Mouse (Mus musculus) right cerebral cortex, postnatal 14 days (tissue): ENCODE results near the gene Pmvk.
A peak's percentile ranks its signal among the peaks of the same experiment; 100 is the strongest.

Source experiments
- DNase-seq: peaks from one replicate; pipeline ENCODE4 v3.0.0; 2022

Pmvk gene

DNA sequence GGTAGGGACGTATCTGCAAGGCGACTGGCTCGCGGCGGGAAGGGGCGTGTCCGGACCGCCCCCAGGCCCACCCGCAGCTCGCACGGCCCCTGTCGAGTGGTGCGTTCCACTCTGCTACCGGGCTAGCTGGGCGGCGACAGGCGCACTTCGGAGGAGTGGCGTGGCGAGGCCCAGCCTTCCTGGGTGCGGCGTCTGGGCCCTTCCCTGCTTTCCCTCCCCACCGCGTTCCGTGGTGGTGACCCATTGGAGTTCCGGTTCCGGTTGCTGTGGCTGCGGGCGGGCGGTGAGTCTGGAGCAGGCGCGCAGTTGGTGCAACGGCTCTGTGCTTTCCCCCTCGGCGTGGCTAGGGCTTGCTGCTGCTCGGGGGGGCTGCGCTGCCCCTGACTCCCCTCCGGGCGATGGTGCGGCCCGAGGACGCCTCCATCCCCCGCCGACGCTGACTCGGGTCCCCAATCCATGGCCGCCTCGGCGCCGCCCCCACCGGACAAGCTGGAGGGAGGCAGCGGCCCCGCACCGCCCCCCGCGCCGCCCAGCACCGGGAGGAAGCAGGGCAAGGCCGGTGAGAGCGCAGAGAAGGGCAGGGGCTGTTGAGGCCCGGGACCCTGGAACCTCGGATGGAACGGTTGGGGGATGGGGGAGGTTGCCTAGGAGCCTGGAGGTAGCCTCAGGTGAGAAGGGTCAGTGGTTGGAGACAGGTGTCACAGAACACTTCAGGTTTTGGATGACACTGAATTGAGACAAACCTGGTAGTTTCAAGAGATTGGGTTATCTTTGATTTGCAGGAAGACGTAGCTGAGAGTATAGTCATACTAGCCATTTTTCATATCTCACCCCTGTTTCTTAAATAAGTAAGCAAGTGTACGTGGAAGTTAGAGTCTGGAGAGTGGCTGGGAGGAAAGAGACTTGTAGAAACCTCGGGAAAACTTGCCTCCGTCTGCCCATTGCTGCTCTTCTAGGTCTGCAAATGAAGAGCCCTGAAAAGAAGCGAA, 23.9 kb upstream of the Pmvk start, which contains the start of gene Pygo2:
Gene Pygo2, plus strand, starts transcription at position 44 of the 989 bp plus-strand sequence.
- peak; percentile 96 for DNase-seq

- DNase-seq, result no peak
Measured at GRCm38 (mm10) chr3:89432606-89433005, 21.7 kb upstream of the Pmvk start.

- DNase-seq, result no peak
Measured at GRCm38 (mm10) chr3:89434532-89434931, 19.8 kb upstream of the Pmvk start.

DNA sequence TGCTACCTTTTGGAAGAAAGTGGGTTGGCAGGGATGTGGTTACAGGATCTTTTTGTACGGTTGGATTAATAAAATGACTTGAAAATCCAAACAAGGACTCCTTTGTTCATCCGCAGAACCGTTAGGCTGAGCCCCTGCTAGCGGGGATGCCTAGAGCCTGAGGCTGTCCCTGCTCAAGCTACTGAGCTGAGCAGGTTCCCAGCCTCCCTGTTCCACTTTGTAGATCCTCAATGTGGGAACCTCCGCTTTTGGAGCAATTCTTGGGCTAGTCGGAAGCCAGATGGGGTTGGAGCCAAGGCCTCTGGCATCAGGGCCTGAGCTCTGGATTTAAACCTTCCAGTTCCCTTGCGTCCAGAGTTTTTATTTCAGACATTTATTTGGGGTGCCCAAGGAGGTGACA, 19.3 kb upstream of the Pmvk start:
- DNase-seq, result no peak

DNA sequence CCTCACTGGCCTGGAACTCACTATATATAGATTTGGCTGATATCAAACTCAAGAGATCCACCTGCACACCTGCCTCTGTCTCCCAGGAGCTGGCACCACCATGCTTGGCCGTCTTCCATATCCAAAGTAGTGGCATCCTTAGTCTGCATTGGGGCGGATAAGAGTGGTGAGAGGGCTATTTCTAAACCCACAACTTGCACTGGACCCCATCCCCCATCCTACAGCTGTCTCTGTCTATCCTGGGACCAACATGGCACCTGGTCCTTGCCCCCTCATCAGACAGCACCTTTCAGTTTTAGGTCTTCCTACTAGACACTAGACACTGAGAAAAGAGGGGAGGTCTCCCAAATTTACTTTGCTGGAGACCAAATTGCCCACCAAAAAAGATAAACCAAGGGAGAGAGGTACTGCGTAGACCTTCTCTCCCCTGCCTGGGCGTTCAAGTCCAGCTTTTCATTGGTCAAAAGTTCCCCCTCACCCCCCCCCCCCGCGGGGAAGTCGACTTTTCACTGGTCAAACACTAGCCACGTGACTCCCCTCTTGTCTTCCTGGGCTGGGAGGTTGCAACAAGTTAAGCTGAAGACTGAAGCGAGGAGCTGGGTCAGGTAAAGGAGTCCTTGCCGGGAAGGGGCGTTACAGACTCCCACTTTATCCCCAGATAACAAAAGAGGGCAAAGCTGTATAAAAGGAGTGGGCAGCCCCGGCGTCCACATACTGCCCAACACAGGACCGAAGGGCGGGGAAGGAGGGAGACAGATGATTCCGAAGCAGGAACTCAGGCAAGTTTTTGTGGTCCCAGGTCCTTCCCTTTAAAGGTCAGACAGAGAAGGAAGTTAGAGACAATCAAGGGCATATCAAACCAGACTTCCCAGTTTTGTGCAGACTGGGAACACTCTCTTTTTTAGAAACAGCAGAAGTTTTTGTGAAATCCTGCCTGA, 17.9 kb upstream of the Pmvk start, which contains the start of gene Pbxip1:
Gene Pbxip1, plus strand, starts transcription at position 531 of the 938 bp plus-strand sequence.
- DNase-seq, result no peak

- DNase-seq, result no peak
Measured at GRCm38 (mm10) chr3:89437269-89437668, 17.1 kb upstream of the Pmvk start.

DNA sequence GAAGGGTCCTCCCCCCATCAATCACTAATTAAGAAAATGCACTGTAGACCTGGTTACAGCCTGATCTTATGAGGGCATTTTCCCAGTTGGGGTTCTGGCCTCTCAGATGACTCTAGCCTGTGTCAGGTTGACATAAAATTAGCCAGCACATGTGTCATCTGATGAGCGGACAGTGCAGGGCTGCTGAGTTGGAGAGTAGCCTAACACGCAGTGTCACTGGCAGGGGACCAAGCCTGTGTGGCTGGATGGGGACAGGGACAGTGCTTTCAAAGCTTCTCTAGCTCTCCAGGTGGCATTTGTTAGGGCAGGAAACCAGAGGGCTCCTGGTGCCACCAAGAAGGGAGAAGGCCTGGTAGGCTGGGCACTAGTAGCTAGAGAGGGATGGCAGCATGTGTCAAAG, 13.7 kb upstream of the Pmvk start:
- DNase-seq, result no peak

DNA sequence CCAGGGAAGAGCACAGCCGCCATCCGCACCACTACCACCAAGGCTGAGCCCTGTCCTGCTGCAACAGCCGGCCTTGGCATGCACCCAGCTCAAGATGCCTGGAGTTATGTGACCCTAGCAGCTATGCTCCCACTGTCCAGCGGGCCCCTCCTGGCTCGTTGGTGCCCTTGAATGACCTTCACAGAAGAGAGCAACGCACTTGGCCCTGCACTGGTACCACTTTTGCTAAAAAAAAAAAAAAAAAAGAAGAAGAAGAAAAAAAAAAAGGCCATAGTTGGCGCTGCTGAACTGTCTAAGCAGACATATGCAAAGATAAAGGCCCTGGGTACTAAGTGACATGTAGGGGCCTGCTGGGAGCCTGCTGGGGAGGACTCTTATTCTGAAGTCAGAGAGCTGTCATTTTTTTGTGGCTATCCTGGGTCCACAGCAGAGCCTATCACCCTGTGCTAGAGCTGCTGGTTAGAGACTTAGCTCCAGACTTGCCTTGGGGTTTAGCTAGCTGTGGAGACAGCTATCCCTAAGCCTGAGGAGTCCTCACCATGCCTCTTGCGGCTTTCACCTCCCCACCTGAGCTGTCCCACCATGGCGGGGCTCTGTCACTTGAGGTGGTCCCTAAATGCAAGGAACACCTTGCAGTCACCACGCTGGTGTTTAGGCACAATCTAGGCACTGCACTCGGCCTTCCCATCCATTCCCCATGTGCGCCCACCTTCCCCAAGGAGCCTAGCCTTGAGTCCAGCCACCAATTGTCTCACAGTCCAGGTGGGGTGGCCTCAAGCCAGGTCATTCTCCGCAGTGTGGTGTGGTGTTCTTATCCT, 5.4 kb upstream of the Pmvk start:
- no peak for DNase-seq

- peak; percentile 77 for DNase-seq
Measured at GRCm38 (mm10) chr3:89449541-89449940, 4.8 kb upstream of the Pmvk start.

DNA sequence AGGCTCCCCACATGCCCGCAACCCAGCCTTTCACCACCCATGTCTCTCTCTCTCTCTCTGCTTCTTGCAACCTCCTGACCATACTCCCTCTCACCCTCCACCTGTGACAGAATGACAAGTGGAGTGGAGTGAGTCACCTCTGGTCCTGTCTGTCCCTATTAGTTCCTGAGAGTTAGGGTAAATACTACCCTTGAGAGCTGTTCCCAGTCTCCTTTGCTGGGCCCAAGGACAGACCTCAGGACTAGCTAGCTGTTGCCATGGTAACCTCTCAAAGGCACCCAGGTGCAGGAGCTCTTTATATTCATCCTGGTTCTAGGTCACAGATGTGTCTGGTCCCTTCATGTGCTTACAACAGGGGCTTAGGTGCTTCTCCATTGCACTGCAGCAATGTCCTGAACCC, 2.4 kb upstream of the Pmvk start:
- no peak for DNase-seq

GRCm38 (mm10) chr3:89455786-89456285, 1.5 kb downstream of the Pmvk start:
- no peak for DNase-seq

GRCm38 (mm10) chr3:89456726-89457665, 2.7 kb downstream of the Pmvk start:
- peak; percentile 63 for DNase-seq

DNA sequence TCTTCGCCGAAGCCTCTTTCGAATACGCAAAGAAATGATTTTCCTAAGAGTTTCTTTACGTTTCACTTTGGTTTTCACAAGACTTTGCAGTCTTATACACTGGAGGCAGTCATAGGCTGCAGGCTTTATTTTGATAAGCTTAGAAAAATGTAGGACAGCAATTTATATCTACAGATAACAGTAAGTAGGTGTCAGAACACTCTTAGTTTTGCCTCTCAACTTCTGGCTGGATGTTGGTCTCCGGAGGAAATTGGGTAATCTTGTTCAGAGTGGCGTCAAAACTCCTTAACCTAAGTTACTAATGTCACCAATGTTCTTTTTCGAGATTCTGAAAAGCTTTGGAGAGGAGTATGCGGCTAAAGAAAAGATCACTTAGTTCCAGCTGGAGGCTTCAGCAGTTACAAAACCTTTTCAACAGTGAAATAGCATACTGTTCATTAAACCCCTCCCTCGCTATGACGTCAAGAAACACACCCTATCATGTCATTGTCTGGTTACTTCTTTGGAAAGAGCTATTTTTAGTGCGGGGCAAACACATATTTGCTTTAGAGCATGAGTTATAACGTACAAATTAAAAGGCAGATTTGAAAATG, 4.1 kb downstream of the Pmvk start:
- no peak for DNase-seq

DNA sequence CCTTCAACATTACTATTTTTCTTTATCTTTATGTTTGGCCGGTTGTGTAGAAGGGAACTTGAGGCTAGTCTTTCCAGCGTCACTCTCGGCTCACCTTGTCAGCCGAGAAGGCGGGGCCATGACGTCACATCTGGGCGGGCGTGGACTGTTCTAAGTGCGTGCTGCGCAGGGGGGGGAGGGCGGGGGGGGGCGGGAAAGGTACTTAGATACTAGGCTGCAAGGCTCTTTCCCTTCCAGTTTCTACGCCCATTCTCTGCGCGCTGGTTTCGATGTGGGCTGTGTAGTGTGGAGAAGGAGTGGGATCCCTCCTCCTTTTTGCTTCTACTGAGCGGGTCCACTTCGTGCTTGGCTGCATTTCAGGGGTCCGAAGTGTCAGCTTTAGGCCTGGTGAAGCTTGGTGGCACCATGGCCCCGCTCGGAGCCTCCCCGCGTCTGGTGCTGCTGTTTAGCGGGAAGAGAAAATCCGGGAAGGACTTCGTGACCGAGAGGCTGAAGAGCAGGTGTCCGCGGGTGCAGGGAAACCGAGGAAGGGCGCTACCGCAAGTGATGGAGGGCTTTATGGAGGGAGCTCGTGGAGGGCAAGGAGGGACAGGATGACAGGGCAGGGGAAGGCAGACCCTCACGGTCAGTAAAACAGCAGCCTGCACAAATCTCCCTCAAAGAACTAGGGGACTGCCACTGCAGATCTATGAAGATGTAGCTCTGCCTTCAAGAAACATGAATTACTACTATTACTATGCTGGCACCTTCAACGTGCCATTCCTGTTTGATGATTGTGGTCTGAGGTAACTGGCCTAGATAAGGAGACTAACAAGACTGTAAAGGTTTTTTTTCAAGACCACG, 4.8 kb downstream of the Pmvk start:
- peak; percentile 94 for DNase-seq

DNA sequence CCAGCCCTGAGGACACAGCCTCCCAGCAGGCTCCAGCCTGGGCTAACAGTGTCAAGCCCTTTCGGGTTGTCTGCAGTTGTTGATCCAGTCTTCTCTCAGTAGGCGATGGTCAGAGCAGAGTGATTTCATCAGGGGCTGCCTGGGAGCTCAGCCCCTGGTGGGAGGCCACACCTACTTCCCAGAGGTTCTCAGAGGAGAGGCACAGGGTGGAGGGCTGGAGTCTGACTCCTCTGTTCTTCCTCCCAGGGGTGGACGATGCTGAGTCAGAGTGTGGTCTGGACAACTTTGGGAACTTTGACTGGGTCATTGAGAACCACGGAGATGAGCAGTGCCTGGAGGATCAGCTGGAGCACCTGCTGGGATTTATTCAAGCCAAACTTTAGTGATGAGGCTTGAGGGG, 13.9 kb downstream of the Pmvk start:
- no peak for DNase-seq

DNA sequence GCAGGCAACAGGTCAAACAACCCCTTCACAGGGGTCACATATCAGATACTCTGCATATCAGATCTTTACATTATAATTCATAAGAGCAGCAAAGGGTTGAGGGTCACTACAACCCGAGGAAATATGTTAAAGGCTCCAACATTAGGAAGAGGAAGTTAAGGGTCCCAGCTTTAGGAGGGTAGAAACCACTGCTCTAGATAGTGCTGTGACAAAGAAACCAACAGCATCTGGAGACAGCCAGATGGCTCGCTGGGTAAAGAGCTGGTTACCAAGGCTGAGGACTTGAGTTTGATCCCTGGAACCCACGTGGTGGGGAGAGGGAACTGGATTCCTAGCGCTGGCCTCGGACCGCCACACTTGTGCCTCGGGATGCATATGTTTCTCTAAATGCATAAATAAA, 17.9 kb downstream of the Pmvk start:
- no peak for DNase-seq

DNA sequence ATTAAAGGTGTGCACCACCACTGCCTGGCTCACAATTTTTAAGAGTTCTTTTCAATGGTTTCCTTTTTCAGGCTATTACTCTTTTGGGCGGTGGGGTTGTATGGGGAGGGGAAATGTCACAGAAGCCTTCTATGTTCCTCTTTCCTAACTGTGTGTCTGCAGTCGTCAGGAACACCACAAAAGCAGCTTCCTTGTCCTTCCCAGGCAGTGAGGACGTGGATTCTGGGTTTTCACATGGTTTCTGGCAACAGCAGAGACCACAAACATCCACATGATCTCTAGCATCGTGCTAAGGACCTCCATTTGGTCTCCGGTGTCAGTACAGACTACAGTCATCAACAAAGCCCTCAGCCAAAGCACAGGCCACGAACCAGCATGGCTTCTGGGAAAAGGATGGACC, 19.5 kb downstream of the Pmvk start:
- DNase-seq, result no peak

DNA sequence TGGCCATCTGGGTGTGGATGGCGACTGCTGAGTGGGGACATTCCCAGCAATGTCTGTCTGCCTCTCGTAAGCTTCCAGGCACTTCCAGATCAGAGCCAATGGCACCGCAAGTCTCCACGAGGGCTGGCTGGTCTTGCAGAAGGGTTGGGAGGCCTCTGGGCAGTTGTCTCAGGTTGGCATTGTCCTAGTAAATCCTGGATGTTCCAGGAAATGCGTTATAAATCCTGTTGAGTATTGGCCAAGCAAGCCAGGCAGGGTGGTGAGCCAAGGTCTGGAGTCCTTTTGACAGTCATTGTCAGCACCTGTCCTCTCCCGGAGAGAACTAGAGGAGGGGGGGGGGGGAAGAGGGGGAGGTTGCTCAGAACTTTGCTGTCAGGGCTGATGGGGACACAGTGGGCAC, 24.7 kb downstream of the Pmvk start:
- DNase-seq, result no peak

- DNase-seq, result no peak
Measured at GRCm38 (mm10) chr3:89481488-89481887, 27.1 kb downstream of the Pmvk start.

GRCm38 (mm10) chr3:89482249-89482648, 27.9 kb downstream of the Pmvk start:
- DNase-seq, result no peak
